Mouse (Mus musculus) ES-CJ7 (cell line): Measurements from ENCODE around the gene Cd84.
A peak's percentile ranks its signal among the peaks of the same experiment; 100 is the strongest.
"Not testable (repeated sequence)": the region's sequence is repeated elsewhere in the genome, so short reads cannot be mapped to it uniquely, and the experiment has no call there.

Source experiments
- DNase-seq: peaks from one replicate; pipeline ENCODE4 v3.0.0; 2011; ENCODE audit warnings: low read depth, low spot score

Gene Cd84

DNA sequence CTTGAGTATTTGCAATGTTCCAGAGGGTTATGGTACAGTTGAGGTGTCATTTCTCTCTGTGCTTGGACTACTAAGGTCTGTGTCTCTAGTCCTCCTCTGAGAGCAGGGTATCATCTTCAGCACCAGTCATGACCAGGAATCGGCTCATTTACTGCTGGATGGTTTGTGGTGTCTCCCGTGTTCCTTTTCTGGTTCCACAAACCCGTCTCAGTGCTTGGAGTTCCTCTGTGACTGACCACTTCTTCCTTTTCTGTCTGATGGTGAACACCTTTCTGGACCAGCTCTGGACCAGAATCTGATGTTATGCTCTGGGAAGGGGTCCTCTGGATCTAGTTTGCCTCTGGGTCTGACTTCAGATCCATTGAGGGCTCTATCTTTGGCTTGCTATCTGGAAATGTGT, at the start of gene Cd84:
Gene Cd84 (plus strand): TSS at position 210 of the 400 bp plus-strand sequence.
- no peak for DNase-seq

- DNase-seq = no peak
Observed at GRCm38 (mm10) chr1:171791491-171791890, 48.0 kb upstream of the Cd84 start.

DNA sequence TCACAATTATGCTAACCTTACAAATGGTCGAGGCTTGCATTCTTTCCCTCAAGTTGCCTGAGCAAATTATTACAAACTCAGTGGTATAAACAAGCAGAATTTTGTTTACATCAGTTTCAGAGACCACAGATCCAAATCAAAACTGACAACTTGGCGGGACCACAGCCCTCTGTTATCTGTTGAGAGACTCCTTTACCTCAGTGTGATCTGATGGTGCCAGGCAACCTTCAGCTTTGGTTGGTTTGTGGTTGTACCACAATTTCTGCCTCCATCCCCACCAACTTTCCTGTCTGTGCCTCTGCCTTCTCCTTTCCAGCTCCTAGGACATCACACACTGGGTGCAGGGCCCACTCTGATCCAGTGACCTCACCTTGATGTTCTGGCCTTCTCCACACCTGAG, 43.3 kb upstream of the Cd84 start:
- DNase-seq = no peak

DNA sequence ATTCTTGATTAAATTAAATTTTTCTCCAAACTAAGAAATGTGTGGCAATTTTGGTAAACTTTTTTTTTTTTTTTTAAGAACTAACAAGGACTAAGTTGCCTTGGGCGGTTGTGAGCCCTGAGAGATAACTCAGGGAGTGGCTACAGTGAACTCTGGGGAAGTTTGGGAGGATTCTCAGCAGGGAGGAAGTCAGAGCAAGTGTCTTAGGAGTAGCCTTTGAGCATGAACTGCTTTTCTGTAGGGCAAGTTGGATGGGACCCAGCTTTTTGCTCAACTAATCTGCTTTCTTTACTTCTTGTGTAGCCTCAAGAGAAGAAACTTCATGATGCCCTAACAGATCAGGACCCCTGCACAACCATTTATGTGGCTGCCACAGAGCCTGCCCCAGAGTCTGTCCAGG, 41.7 kb upstream of the Cd84 start:
- no peak for DNase-seq

DNA sequence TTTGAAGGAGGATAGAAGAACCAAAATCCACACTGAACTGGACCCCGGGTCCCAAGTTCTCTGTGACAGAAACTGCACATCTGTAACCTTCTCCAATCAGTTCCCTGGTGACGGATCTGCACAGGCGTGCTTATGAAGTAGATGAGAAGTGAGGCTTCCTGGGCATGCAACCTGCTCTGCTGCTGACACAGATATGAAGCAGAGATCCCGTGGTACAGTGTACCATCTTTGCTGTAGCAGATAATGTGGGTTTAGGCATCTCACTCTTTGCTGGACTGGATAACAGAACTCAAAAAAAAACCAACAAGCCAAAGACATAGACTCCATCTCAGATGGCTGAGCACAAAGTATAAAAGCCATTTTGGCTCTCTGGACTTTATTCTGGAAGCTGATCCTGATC, 39.8 kb upstream of the Cd84 start:
- DNase-seq = no peak

DNA sequence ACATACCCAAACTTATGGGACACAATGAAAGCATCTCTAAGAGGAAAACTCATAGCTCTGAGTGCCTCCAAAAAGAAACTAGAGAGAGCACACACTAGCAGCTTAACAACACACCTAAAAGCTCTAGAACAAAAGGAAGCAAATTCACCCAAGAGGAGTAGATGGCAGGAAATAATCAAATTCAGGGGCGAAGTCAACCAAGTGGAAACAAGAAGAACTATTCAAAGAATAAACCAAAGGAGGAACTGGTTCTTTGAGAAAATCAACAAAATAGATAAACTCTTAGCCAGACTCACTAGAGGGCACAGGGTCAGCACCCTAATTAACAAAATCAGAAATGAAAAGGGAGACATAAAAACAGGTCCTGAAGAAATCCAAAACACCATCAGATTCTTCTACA, 28.4 kb upstream of the Cd84 start:
- DNase-seq = not testable (repeated sequence)

DNA sequence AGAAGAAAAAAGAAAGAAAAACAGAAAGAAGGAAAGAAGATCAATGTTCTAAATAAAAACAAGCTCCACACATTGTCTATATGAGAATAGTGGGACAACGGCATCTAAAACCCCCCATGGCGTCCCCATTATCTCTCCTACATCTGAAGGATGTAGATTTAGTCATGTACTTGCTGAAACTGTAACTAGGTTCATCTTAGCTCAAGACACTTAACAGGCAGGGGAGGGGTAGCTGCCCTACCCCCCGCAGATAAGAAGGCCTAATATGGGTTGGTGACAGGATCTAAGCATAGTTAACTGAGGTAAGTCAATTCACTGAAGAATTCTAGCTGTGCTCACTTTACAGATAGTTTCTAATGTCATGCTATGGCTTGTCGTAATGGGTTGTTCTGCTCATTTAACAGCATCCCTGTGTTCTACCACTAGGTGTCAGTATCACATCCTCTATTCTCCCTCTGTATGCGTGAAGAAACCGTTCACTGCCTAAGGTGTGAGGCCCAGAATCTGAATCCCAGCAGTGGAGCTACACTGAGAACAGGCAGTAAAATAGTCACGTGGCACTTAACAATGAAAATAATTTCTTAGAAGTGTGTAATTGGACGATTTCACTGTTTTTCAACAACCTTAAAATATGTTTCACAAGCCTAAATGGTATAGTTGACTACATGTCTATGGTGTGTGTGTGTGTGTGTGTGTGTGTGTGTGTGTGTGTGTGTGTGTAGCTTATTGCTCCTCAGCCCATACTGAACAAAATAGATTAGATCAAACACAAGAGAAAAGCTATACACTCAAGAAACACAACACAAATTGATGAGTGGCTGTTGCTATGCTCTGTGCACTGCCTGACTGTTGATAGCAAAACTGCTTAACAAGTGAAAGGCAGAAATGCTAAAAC, 23.7 kb upstream of the Cd84 start:
- peak; percentile 83 for DNase-seq

DNA sequence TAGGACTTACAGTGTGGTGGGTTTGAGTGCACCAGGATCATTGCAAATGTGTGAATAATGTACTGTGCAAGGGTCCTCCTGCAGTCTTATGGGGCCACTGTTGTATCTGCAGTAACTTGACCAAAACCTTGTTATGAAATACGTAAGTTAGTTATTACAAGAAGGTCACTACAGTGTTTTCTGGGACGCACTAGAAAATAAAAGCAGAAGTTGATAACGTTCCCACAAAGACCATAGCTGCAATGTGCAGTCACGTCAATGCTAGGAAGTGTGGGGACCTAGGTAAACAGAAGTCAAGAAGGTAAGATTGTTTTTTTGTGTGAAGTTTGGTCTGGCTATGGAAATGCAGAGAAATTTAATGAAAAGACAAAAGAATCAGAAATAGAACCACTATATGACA, 22.5 kb upstream of the Cd84 start:
- DNase-seq = no peak

- peak; percentile 79 for DNase-seq
Observed at GRCm38 (mm10) chr1:171821331-171821730, 18.2 kb upstream of the Cd84 start.

GRCm38 (mm10) chr1:171825462-171825861, 14.0 kb upstream of the Cd84 start:
- peak; percentile 58 for DNase-seq

DNA sequence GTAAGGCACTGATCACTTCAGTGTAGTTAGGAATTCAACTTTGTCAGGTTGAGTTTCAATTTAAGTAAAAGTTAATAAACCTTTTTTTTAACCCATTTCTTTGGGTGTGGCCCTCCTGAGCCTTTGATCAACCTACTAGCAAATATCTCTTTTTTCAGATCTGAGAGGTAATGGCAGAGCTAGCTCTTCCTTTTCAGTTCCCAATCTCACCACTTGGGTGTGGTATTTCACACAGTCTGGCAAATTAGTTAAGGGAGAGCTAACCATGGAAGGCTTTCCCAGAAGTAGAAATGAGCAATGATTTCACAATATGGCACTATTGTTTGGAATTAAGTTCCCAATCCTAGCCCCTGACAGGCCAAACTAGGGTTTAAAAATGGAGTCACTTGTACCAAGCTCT, 13.3 kb upstream of the Cd84 start:
- peak; percentile 56 for DNase-seq

DNA sequence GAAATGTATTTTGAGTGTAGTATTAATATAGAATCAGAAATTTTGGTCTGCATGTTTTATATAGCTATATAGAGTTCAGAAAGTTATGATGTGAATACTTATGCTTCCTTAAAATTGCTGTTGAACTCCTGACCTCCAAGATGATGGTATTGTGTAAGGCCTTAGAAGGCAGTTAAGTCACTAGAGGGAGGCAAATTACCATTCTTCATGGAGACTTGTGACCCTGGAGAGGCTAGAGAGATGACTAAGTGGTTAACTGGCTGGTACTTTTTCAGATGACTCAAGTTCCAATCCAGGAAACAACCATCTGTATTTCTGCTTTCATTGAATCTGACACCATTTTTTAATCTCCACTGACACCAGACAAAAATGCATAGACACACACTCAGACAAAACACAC, 11.8 kb upstream of the Cd84 start:
- peak; percentile 28 for DNase-seq

DNA sequence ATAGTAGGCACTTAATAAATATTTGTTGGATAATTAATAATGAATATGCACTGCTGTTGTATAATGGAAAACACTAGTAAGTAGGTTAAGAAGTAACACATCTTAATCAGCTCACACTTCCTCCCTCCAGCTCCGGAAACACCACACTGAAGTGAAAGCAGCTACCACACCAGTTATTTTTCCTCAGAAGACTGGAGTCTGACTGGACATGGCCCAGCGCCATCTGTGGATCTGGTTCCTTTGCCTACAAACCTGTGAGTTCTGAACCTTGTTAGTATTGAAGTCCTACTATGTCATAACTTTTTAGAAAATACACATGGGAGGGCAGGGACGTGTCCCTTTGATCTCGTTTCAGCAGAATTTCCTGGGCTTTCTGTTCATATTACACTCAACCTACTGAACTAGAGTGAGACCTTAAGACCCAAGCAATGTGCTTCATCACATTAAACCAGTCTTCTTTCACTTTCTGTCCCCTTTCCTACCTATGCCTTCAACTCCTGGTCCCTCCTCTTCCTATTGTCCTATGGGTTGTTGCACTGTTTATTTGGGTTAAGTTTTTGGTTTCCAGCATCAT, 1.0 kb downstream of the Cd84 start:
- DNase-seq = no peak

GRCm38 (mm10) chr1:171845035-171845754, 5.7 kb downstream of the Cd84 start:
- no peak for DNase-seq

DNA sequence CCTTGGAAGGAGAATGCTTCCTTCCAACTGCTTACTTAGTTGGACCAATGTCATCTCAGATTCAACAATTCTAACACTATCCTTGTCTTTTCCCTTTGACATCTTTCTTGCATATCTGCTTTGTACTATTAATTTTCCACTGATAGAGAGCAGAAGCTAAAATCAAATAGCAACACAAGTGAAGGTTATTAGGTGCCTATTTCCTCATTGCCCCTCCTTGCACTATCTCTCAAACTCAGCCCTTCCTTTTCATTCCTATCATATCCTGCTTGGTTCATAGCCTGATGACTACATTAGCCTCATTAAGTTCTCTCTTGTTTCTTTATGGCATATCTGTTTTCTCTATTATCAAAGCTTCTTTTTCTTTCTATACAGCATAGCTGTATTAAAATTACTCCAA, 8.7 kb downstream of the Cd84 start:
- no peak for DNase-seq

DNA sequence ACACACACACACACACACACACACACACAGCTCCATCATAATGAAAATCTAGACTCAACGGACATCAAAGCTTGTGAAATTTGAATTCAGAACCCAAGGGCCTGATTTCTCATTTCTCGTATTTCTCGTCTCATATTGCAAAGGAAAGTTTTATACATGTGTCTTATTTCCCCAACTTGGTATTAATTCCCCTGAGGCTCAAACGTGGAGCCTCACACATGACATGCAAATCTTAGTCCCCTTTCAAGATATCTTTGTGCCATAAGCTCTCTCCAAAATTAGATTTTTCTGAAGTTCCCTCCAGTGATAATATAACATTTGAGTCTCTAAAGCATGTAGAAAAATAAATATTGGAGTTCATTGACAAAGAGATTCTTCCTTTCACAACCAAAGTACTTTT, 9.3 kb downstream of the Cd84 start:
- DNase-seq = no peak

- no peak for DNase-seq
Observed at GRCm38 (mm10) chr1:171849454-171849853, 10.0 kb downstream of the Cd84 start.

DNA sequence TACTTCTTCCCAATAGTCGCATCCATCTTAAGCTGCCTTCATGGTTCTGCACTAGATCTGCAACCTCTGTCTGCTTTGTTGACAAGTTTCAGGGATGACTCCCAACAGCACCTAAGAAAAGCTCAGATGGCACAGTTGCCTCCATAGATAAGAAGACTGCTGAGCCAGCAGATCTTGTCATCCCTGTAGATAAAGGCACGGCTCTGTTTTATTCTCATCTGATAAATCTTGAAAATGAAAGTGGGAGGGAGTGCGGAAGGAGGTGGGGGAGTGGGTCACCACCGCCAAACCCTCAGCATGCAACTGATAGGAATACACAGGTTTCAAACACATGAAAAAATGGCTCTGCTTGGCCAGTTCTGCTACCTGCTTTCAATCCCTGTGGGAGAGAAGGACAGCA, 26.0 kb downstream of the Cd84 start:
- no peak for DNase-seq

DNA sequence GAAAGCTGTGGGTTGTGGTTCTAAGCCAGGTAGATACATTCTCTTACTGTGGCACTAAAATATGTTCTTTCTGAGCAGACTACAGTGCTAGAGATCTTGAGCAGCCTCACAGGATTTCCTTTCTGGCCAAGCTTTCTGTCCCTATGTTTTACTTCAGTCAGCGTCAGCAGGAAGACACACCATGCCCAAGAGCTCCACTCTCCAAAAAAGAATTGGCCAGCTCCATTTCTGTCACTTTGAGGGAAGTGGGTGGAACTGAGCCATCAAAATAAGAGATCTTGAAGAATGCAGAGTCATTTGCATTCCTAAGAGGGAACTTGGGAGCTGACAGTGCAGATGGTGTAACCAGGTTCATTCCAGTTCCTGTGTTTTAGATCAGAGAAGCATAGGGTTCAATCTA, 47.5 kb downstream of the Cd84 start:
- peak; percentile 42 for DNase-seq

DNA sequence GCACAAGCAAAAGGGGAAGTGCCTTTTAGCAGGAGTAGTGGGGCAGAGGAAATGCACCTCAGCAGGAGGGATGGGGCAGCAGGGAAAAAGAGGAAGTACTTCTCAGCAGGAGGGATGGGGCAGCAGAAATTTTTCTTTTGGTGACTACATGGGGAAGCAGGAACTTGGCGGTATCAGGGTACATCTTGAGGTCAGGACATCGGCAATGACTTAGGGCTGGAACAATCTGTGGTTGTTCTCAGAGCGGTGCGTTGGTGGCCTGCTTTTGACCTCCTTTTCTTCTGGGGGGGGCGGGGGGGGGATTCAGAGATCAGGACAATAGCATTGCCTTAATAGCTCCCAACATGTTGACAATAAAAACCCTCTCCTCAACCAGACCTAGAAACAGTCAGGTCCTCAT, 55.9 kb downstream of the Cd84 start, which contains the start of gene Gm10521:
Gene Gm10521 (plus strand): TSS at position 301 of the 400 bp plus-strand sequence.
- not testable (repeated sequence) for DNase-seq

GRCm38 (mm10) chr1:171904011-171904410, 64.5 kb downstream of the Cd84 start:
- DNase-seq = peak; percentile 80

DNA sequence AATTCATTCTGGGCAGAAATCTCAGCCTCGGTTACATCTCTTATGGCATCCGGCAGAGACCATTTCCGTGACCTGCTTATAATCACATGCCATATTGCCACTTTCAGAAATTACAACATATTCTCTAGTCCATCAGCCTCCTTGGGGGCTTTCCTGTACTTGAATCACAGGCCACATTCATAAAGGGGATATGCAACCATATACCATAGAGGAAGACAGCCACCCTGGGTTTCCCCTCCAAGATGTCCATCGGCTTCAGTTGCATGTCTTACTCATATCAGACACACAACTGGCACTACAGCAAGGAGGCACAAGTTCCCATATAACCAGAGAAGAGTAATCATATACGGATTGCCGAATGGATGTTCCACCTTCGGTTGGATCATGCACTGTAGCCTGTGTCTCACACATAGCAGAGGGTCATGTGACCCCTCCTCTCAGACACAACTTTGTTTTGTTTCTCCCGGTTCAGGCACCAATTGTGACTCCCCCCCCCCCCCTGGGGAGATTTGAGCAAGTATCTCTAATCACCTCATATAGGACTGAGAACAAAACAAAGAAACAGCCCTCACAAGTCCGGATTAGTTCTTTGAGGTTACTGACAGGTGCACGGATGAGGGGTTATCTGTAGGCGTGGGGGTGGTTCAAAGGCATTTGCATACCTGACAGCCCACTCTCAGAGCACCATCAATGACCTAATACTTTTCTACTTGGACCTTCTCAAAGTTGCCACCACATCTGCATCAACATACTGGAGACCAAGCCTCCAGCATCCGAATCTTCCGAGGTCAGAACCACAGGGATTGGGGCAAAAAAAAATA, 76.4 kb downstream of the Cd84 start:
- DNase-seq = no peak
